Mouse (Mus musculus): Measurements from ENCODE around the gene Tnfsf18. TPM values are rescaled to one million over a fixed set of nuclear protein-coding genes. Genes with fewer than 3 reads are reported as not detected.

Tnfsf18 gene
- total RNA-seq (2014; rRNA removed; ENCODE audit: low replicate concordance), result not detected in 2 replicates
- polyA plus RNA-seq (2015; fragmentation: Nextera tagmentation; extraction: Ambion mirVana), result not detected in 2 replicates

GRCm38 (mm10) chr1:161494343-161494742 is at the start of gene Tnfsf18:
Tnfsf18 (plus strand) TSS chr1:161494655.
- Histone ChIP-seq H3K36me3 (replicated peaks; ENCODE audit: control insufficient read depth, insufficient read depth, low read length) (no peaks in the 10 kb centered on the region), H3K27ac (ENCODE audit: low read depth) (no peak within 1 kb of the TSS)
- DNase-seq (ENCODE audit: low spot score), result peak; percentile 90

GRCm38 (mm10) chr1:161444858-161445257 is 49.6 kb upstream of the Tnfsf18 start:
- no peaks in the 10 kb centered on the region for H3K9me3 ChIP-seq (replicated peaks; ENCODE audit: control insufficient read depth, low read length)
- 82% methylated on average over 7 of the region's 7 CpGs for WGBS
- DNase-seq (ENCODE audit: low spot score) (no peak), ATAC-seq (ENCODE audit: insufficient read depth, low read depth) (no peak)
- no peaks in the 10 kb centered on the region for H3K36me3 ChIP-seq (replicated peaks; ENCODE audit: control insufficient read depth, insufficient read depth, low read length)
- TF ChIP-seq CTCF (IDR thresholded peaks at IDR 0.05; ENCODE audit: low read depth) (no peak), EP300 (IDR thresholded peaks at IDR 0.05; ENCODE audit: low read depth) (no peak)
- H3K4me1 ChIP-seq (ENCODE audit: control insufficient read depth, insufficient read depth), result no peaks in the 10 kb centered on the region
- H3K27ac ChIP-seq (ENCODE audit: low read depth), result no peak overlapping the region
- H3K4me3 ChIP-seq (ENCODE audit: low read depth, low read length), result no peak overlapping the region
- H3K27me3 ChIP-seq (ENCODE audit: control insufficient read depth, insufficient read depth, low read length), result no peaks in the 10 kb centered on the region
- H3K4me2 ChIP-seq (ENCODE audit: low read depth, low read length), result no peak overlapping the region
- no peak overlapping the region for H3K9ac ChIP-seq (replicated peaks; ENCODE audit: low read depth, low read length)

More at GRCm38 (mm10) chr1:161494343-161494742, at the start of gene Tnfsf18:
- no peak within 1 kb of the TSS for H3K4me3 ChIP-seq (ENCODE audit: low read depth, low read length)
- TF ChIP-seq CTCF (IDR thresholded peaks at IDR 0.05; ENCODE audit: low read depth), result no peak
- TF ChIP-seq EP300 (IDR thresholded peaks at IDR 0.05; ENCODE audit: low read depth), result 0 out of 2 replicates have a peak, but pooled peaks have one; percentile 40
- ATAC-seq (ENCODE audit: insufficient read depth, low read depth), result peak; percentile 86
- 9% methylated on average over 8 of the region's 8 CpGs for WGBS
- H3K9ac ChIP-seq (replicated peaks; ENCODE audit: low read depth, low read length), result no peak within 1 kb of the TSS
- no peaks in the 10 kb centered on the region for H3K9me3 ChIP-seq (replicated peaks; ENCODE audit: control insufficient read depth, low read length)
- H3K4me2 ChIP-seq (ENCODE audit: low read depth, low read length), result peak within 1 kb of the TSS; percentile 38
- peaks cover 18% of the 10 kb centered on the region for H3K4me1 ChIP-seq (ENCODE audit: control insufficient read depth, insufficient read depth)
- no peaks in the 10 kb centered on the region for H3K27me3 ChIP-seq (ENCODE audit: control insufficient read depth, insufficient read depth, low read length)

DNA sequence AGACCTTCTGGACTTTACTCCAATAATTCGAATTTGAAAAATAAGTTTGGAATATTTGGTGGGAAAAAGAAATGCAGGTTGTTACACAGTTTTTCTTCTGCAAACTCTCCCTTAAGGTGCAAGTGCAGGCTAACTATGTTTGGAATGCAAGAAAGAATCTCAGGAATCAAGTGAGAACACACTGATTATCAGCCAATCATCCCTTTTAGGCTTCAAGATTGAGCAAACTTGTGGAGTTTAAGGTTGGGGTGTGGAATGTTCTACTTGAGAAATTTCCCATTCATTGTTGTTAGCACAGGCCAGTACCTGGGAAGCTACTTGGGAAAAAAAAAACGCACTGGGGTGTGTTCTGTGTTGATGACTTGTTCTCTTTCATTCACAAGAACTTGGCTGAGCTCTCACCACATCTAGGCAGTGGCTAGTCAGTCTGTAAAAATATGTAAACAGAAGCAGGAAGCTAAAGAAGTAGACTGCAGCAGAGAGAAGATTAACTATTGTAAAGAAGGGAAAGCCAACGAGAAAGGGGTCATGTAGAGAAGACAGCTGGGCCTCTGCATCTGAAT is 42.7 kb upstream of the Tnfsf18 start:
- no peak overlapping the region for H3K4me3 ChIP-seq (ENCODE audit: low read depth, low read length)
- H3K9ac ChIP-seq (replicated peaks; ENCODE audit: low read depth, low read length), result no peak overlapping the region
- no peaks in the 10 kb centered on the region for H3K27me3 ChIP-seq (ENCODE audit: control insufficient read depth, insufficient read depth, low read length)
- no peaks in the 10 kb centered on the region for H3K9me3 ChIP-seq (replicated peaks; ENCODE audit: control insufficient read depth, low read length)
- TF ChIP-seq CTCF (IDR thresholded peaks at IDR 0.05; ENCODE audit: low read depth), result no peak
- TF ChIP-seq EP300 (IDR thresholded peaks at IDR 0.05; ENCODE audit: low read depth), result no peak
- ATAC-seq (ENCODE audit: insufficient read depth, low read depth) (no peak), DNase-seq (ENCODE audit: low spot score) (no peak)
- no peaks in the 10 kb centered on the region for H3K4me1 ChIP-seq (ENCODE audit: control insufficient read depth, insufficient read depth)
- no peaks in the 10 kb centered on the region for H3K36me3 ChIP-seq (replicated peaks; ENCODE audit: control insufficient read depth, insufficient read depth, low read length)
- no peak overlapping the region for H3K4me2 ChIP-seq (ENCODE audit: low read depth, low read length)
- WGBS, result 32% methylated on average over 3 of the region's 3 CpGs
- no peak overlapping the region for H3K27ac ChIP-seq (ENCODE audit: low read depth)

GRCm38 (mm10) chr1:161452250-161452649 is 42.2 kb upstream of the Tnfsf18 start:
- no peak for ATAC-seq (ENCODE audit: insufficient read depth, low read depth)
- Histone ChIP-seq H3K27me3 (ENCODE audit: control insufficient read depth, insufficient read depth, low read length) (no peaks in the 10 kb centered on the region), H3K27ac (ENCODE audit: low read depth) (no peak overlapping the region), H3K4me1 (ENCODE audit: control insufficient read depth, insufficient read depth) (no peaks in the 10 kb centered on the region), H3K9ac (replicated peaks; ENCODE audit: low read depth, low read length) (no peak overlapping the region), H3K36me3 (replicated peaks; ENCODE audit: control insufficient read depth, insufficient read depth, low read length) (no peaks in the 10 kb centered on the region), H3K9me3 (replicated peaks; ENCODE audit: control insufficient read depth, low read length) (no peaks in the 10 kb centered on the region), H3K4me2 (ENCODE audit: low read depth, low read length) (no peak overlapping the region), H3K4me3 (ENCODE audit: low read depth, low read length) (no peak overlapping the region)
- DNase-seq (ENCODE audit: low spot score), result no peak
- TF ChIP-seq CTCF (IDR thresholded peaks at IDR 0.05; ENCODE audit: low read depth), result no peak
- no peak for TF ChIP-seq EP300 (IDR thresholded peaks at IDR 0.05; ENCODE audit: low read depth)
- 83% methylated on average over 1 of the region's 1 CpGs for WGBS

GRCm38 (mm10) chr1:161463388-161464085 is 30.9 kb upstream of the Tnfsf18 start:
- no peak overlapping the region for H3K27ac ChIP-seq (ENCODE audit: low read depth)
- ATAC-seq (ENCODE audit: insufficient read depth, low read depth) (no peak), DNase-seq (ENCODE audit: low spot score) (no peak)
- no peak overlapping the region for H3K4me3 ChIP-seq (ENCODE audit: low read depth, low read length)
- no peak overlapping the region for H3K4me2 ChIP-seq (ENCODE audit: low read depth, low read length)
- WGBS, result 45% methylated on average over 2 of the region's 2 CpGs
- no peak for TF ChIP-seq EP300 (IDR thresholded peaks at IDR 0.05; ENCODE audit: low read depth)
- no peak for TF ChIP-seq CTCF (IDR thresholded peaks at IDR 0.05; ENCODE audit: low read depth)
- H3K9ac ChIP-seq (replicated peaks; ENCODE audit: low read depth, low read length), result no peak overlapping the region
- no peaks in the 10 kb centered on the region for H3K9me3 ChIP-seq (replicated peaks; ENCODE audit: control insufficient read depth, low read length)
- no peaks in the 10 kb centered on the region for H3K27me3 ChIP-seq (ENCODE audit: control insufficient read depth, insufficient read depth, low read length)
- H3K36me3 ChIP-seq (replicated peaks; ENCODE audit: control insufficient read depth, insufficient read depth, low read length), result no peaks in the 10 kb centered on the region
- no peaks in the 10 kb centered on the region for H3K4me1 ChIP-seq (ENCODE audit: control insufficient read depth, insufficient read depth)
